Mouse (Mus musculus): ENCODE measurements around the gene Slc22a17.

DNA sequence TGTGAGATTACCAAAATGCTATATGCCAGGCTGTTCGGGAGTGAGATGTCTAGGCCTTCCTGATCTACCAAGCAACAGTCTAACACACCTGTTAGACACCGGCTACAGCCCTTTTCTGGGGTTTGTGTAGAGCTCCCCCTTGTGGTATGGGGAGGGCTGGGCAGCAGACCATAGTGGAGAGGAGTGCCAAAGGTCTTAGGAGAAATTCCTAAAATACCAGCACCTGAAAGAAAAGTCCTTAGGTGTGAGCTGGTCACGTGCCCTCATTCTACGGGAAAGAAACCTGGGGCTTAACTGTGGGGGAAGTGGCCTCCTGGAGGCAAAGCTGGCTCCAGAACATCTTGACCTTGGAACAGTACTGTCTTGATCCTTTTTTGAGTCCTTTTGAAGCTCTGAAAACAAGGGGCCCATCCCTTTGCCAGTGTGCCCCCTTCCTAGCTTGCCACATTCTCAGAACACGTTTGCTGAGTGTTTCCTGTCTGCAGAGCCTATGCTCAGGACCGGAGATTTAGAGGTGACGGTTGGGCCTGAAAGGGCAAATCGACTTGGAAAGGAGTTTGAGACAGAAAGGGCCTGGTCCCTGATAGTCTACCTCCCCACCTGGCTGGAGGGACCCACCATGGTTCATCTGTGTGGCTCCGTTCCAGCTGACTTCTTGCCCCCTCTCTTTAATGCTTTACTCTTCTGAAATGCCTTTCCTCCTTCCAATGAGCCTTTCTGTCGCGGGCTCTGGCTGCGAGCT, 26.7 kb upstream of the Slc22a17 start:
- no peak for TF ChIP-seq POLR2A (IDR thresholded peaks at IDR 0.05; ENCODE audit: insufficient read depth, low read depth, low read length)
- no peak for TF ChIP-seq CTCF (IDR thresholded peaks at IDR 0.05; ENCODE audit: insufficient read depth, low read depth, low read length)
